Mouse (Mus musculus): ENCODE data around the gene Rd3l.
A peak's percentile ranks its signal among the peaks of the same experiment; 100 is the strongest.

Rd3l gene

GRCm38 (mm10) chr12:111980887-111981367 lies at the start of gene Rd3l:
Rd3l (minus strand) TSS chr12:111981317.
- no peak for DNase-seq (ENCODE audit: low read depth)

- peak; percentile 54 for DNase-seq (ENCODE audit: low read depth)
These were observed 46.3 kb upstream of the Rd3l start for GRCm38 (mm10) chr12:112027408-112027807.

- DNase-seq (ENCODE audit: low read depth) = no peak
These were observed 45.0 kb upstream of the Rd3l start for GRCm38 (mm10) chr12:112025907-112026645.

- DNase-seq (ENCODE audit: low read depth) = no peak
These were observed 44.3 kb upstream of the Rd3l start for GRCm38 (mm10) chr12:112025457-112025856.

GRCm38 (mm10) chr12:112024581-112025310 lies 43.6 kb upstream of the Rd3l start:
- DNase-seq (ENCODE audit: low read depth) = no peak

GRCm38 (mm10) chr12:112023306-112023705 lies 42.2 kb upstream of the Rd3l start:
- DNase-seq (ENCODE audit: low read depth) = peak; percentile 40

- DNase-seq (ENCODE audit: low read depth) = peak; percentile 75
These were observed 35.2 kb upstream of the Rd3l start for GRCm38 (mm10) chr12:112016346-112016745.

- DNase-seq (ENCODE audit: low read depth) = no peak
These were observed 32.2 kb upstream of the Rd3l start for GRCm38 (mm10) chr12:112013271-112013801.

GRCm38 (mm10) chr12:112012511-112013270 lies 31.6 kb upstream of the Rd3l start:
- no peak for DNase-seq (ENCODE audit: low read depth)

GRCm38 (mm10) chr12:112001223-112001622 lies 20.1 kb upstream of the Rd3l start:
- DNase-seq (ENCODE audit: low read depth) = peak; percentile 87

- no peak for DNase-seq (ENCODE audit: low read depth)
These were observed 18.6 kb upstream of the Rd3l start for GRCm38 (mm10) chr12:111999735-112000134.

GRCm38 (mm10) chr12:111995161-111995560 lies 14.0 kb upstream of the Rd3l start:
- DNase-seq (ENCODE audit: low read depth) = no peak

- peak; percentile 53 for DNase-seq (ENCODE audit: low read depth)
These were observed 11.5 kb upstream of the Rd3l start for GRCm38 (mm10) chr12:111992626-111993025.

GRCm38 (mm10) chr12:111986756-111987155 lies 5.6 kb upstream of the Rd3l start:
- no peak for DNase-seq (ENCODE audit: low read depth)

- DNase-seq (ENCODE audit: low read depth) = no peak
These were observed 2.0 kb upstream of the Rd3l start for GRCm38 (mm10) chr12:111983165-111983564.

GRCm38 (mm10) chr12:111981831-111982230 lies 714 bp upstream of the Rd3l start:
- no peak for DNase-seq (ENCODE audit: low read depth)

- no peak for DNase-seq (ENCODE audit: low read depth)
These were observed 2.8 kb downstream of the Rd3l start for GRCm38 (mm10) chr12:111978274-111978673.

GRCm38 (mm10) chr12:111977138-111977537 lies 4.0 kb downstream of the Rd3l start:
- DNase-seq (ENCODE audit: low read depth) = peak; percentile 37

- DNase-seq (ENCODE audit: low read depth) = no peak
These were observed 6.5 kb downstream of the Rd3l start for GRCm38 (mm10) chr12:111974578-111974977.

GRCm38 (mm10) chr12:111972504-111972903 lies 8.6 kb downstream of the Rd3l start:
- DNase-seq (ENCODE audit: low read depth) = no peak

- DNase-seq (ENCODE audit: low read depth) = no peak
These were observed 9.9 kb downstream of the Rd3l start, which contains the start of gene Tdrd9 for GRCm38 (mm10) chr12:111971231-111971686. Tdrd9 (plus strand) TSS chr12:111971559.

- DNase-seq (ENCODE audit: low read depth) = no peak
These were observed 11.0 kb downstream of the Rd3l start for GRCm38 (mm10) chr12:111970085-111970484.

All from NIH3T3 (cell line).